Mouse (Mus musculus) forebrain, embryonic 12.5 days (tissue): ENCODE measurements at regions not wholly inside any gene's neighbourhood (a gene's known extent, or its start where the extent isn't known, plus 50 kb on each side); places are given as distances from the start of the nearest gene placed in this dataset.

ENCODE experiments used
- ATAC-seq: fragments of 200-750 bp; cut with Nextera tagmentation; 2 replicates; pipeline ENCODE4 v1.8.0; 2017; ENCODE audit warnings: moderate TSS enrichment; ENCODE audit not compliant: low FRiP score
- H3K27ac ChIP-seq: fragments of 300-500 bp; sonication (generic); 2 replicates; pipeline ENCODE4 v1.5.1; 2016; ENCODE audit warnings: mild to moderate bottlenecking
- H3K27me3 ChIP-seq: fragments of 300-500 bp; sonication (generic); 2 replicates; pipeline ENCODE4 v1.6.1; 2016; ENCODE audit warnings: mild to moderate bottlenecking
- H3K36me3 ChIP-seq: fragments of 300-500 bp; sonication (generic); replicated peaks from 2 replicates; pipeline ENCODE4 v1.6.1; 2016; ENCODE audit warnings: mild to moderate bottlenecking
- H3K4me1 ChIP-seq: fragments of 300-500 bp; sonication (generic); 2 replicates; pipeline ENCODE4 v1.6.1; 2016
- H3K4me2 ChIP-seq: fragments of 300-500 bp; sonication (generic); 2 replicates; pipeline ENCODE4 v1.6.1; 2016; ENCODE audit warnings: mild to moderate bottlenecking, moderate library complexity
- H3K4me3 ChIP-seq: fragments of 300-500 bp; sonication (generic); replicated peaks from 2 replicates; pipeline ENCODE4 v1.5.1; 2016; ENCODE audit warnings: mild to moderate bottlenecking
- H3K9ac ChIP-seq: fragments of 300-500 bp; sonication (generic); 2 replicates; pipeline ENCODE4 v1.6.1; 2016; ENCODE audit warnings: mild to moderate bottlenecking
- H3K9me3 ChIP-seq: fragments of 300-500 bp; sonication (generic); 2 replicates; pipeline ENCODE4 v1.6.1; 2016
- WGBS: fragments of 180-500 bp; shearing (Covaris S2); methylation state at CpG from one replicate; pipeline ENCODE4 v1.1.7; 2016; 5-methylcytosine and 5-hydroxymethylcytosine counted together

DNA sequence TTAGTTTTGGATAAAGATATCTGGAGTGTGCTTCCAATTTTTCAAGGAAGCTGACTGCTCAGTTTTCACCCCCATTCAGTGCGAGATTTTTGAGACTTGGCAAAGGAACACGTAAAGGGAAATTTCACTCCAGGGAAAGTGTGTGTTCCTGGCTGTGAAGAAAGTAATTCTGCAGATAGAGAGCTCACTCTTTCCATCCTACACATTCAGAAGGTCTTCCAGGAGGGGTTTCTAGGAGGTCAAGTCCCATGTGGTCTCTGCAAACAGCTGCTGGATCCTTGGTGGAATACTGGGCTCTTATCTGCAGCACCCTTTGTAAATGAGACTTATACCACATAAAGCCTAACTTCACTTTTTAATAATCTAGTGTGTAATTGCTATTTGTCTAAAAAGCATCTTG lies 226.6 kb upstream of the Fat3 start:
- no peaks in the 10 kb centered on the region for H3K9me3 ChIP-seq
- H3K4me1 ChIP-seq = no peaks in the 10 kb centered on the region
- 79% methylated on average over 2 of the region's 2 CpGs for WGBS
- no peak overlapping the region for H3K4me2 ChIP-seq
- no peak for ATAC-seq
- no peak overlapping the region for H3K4me3 ChIP-seq
- no peaks in the 10 kb centered on the region for H3K36me3 ChIP-seq
- H3K27ac ChIP-seq = no peak overlapping the region
- H3K9ac ChIP-seq = no peak overlapping the region
- no peaks in the 10 kb centered on the region for H3K27me3 ChIP-seq

DNA sequence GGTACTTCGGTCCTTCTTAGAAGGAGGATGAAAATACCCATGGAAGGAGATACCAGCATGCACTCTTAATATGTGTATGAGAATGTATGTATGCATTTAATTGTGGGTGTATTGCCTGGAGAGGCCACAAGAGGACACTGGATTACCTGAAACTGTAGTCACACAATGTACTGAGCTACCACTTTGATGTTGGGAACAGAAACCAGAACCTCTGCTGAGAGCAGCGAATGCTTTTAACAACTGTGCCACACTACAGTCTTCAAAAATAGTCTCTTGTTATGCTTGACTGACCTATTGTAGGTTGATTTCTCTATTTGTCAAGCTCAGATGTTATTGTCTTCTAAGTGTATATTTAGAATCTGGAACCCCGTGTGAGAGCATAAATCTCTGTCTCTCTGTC lies 201.3 kb upstream of the Fat3 start:
- no peak overlapping the region for H3K4me3 ChIP-seq
- H3K9ac ChIP-seq = no peak overlapping the region
- WGBS = 74% methylated on average over 3 of the region's 3 CpGs
- H3K4me1 ChIP-seq = no peaks in the 10 kb centered on the region
- no peaks in the 10 kb centered on the region for H3K9me3 ChIP-seq
- no peak overlapping the region for H3K4me2 ChIP-seq
- H3K36me3 ChIP-seq = no peaks in the 10 kb centered on the region
- ATAC-seq = no peak
- H3K27me3 ChIP-seq = no peaks in the 10 kb centered on the region
- H3K27ac ChIP-seq = no peak overlapping the region

DNA sequence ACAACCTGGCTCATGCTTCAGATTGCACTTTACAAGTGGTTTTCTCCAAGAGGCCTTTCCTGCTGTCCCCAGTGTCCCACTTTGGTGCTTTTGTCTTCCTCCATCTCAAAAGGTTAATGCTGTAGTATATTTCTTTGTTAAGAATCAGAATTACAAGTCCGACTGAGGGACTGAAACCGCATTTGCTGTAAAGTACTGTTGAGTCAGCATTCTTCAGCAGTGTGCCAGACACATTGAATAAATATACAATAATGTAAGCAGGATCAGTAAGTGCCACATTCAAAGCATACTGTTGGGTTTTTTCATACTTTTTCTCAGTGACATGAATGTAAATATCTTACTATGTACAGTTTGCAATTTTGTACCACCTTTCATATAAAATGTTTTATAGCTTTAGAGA lies 160.4 kb upstream of the Fat3 start:
- no peak overlapping the region for H3K4me2 ChIP-seq
- H3K4me3 ChIP-seq = no peak overlapping the region
- no peaks in the 10 kb centered on the region for H3K4me1 ChIP-seq
- no peak overlapping the region for H3K27ac ChIP-seq
- no peaks in the 10 kb centered on the region for H3K27me3 ChIP-seq
- no peak overlapping the region for H3K9ac ChIP-seq
- no peaks in the 10 kb centered on the region for H3K36me3 ChIP-seq
- H3K9me3 ChIP-seq = no peaks in the 10 kb centered on the region
- 67% methylated on average over 2 of the region's 2 CpGs for WGBS
- ATAC-seq = no peak

DNA sequence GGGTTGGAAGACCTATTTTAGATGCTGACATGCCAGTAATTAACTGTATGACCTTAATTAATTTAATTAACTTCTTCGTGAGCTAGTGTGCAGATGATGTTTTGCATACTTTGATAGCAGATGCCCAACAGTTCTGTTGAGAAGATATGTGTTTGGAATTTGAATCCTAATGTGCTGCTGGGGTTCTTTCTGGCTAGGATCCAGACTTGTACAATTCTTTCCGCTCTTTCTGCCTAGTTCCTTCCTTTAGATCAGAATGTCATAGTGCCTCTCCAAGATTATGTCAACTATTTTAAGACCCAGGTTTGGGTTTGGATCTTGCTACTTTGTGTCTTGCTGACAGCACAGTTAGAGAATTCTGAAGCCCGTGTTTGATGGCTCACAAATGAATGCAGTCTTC lies 159.9 kb upstream of the Fat3 start:
- WGBS = 71% methylated on average over 3 of the region's 3 CpGs
- Histone ChIP-seq H3K36me3 (no peaks in the 10 kb centered on the region), H3K9me3 (no peaks in the 10 kb centered on the region), H3K27me3 (no peaks in the 10 kb centered on the region), H3K27ac (no peak overlapping the region), H3K9ac (no peak overlapping the region), H3K4me3 (no peak overlapping the region), H3K4me1 (no peaks in the 10 kb centered on the region), H3K4me2 (no peak overlapping the region)
- no peak for ATAC-seq
